Mouse (Mus musculus) midbrain, postnatal 0 days (tissue): Measurements from ENCODE around the gene Siah3. TPM values are rescaled to one million over a fixed set of nuclear protein-coding genes. Genes with fewer than 3 reads are reported as not detected.

Experiments
- ATAC-seq: fragments of 200-750 bp; cut with Nextera tagmentation; 2 replicates; pipeline ENCODE4 v1.8.0; 2017; ENCODE audit warnings: moderate number of reproducible peaks, mild to moderate bottlenecking, moderate TSS enrichment, moderate library complexity; ENCODE audit not compliant: low FRiP score
- DNase-seq: peaks from one replicate; pipeline ENCODE4 v3.0.0-alpha.2; 2015; ENCODE audit warnings: low spot score
- H3K27ac ChIP-seq: fragments of 300-500 bp; sonication (generic); 2 replicates; pipeline ENCODE4 v1.5.1; 2014; ENCODE audit warnings: low read depth, mild to moderate bottlenecking, low read length, mixed read lengths
- H3K27me3 ChIP-seq: fragments of 300-500 bp; sonication (generic); 2 replicates; pipeline ENCODE4 v1.6.1; 2014; ENCODE audit warnings: low read length, control low read depth, mixed read lengths; ENCODE audit not compliant: insufficient read depth
- H3K36me3 ChIP-seq: fragments of 300-500 bp; sonication (generic); 2 replicates; pipeline ENCODE4 v1.6.1; 2014; ENCODE audit warnings: low read length, control low read depth, mixed read lengths; ENCODE audit not compliant: insufficient read depth
- H3K4me1 ChIP-seq: fragments of 300-500 bp; sonication (generic); 2 replicates; pipeline ENCODE4 v1.6.1; 2014; ENCODE audit warnings: mild to moderate bottlenecking, control low read depth, antibody characterized with exemption, low read length, mixed read lengths; ENCODE audit not compliant: insufficient read depth
- H3K4me2 ChIP-seq: fragments of 300-500 bp; sonication (generic); 2 replicates; pipeline ENCODE4 v1.6.1; 2014; ENCODE audit warnings: low read depth, mild to moderate bottlenecking, low read length, mixed read lengths; ENCODE audit not compliant: poor library complexity, severe bottlenecking
- H3K4me3 ChIP-seq: fragments of 300-500 bp; sonication (generic); 2 replicates; pipeline ENCODE4 v1.5.1; 2014; ENCODE audit warnings: low read depth, mild to moderate bottlenecking, low read length, moderate library complexity
- H3K9ac ChIP-seq: fragments of 300-500 bp; sonication (generic); replicated peaks from 2 replicates; pipeline ENCODE4 v1.6.1; 2014; ENCODE audit warnings: mild to moderate bottlenecking, low read length, moderate library complexity, mixed read lengths; ENCODE audit not compliant: poor library complexity, severe bottlenecking
- H3K9me3 ChIP-seq: fragments of 300-500 bp; sonication (generic); 2 replicates; pipeline ENCODE4 v1.6.1; 2016; ENCODE audit warnings: low read length, control low read depth
- CTCF ChIP-seq: IDR thresholded peaks from 2 replicates; pipeline ENCODE4 v1.5.1; 2016; ENCODE audit warnings: antibody characterized with exemption, mild to moderate bottlenecking
- WGBS: fragments of 180-500 bp; shearing (Covaris S2); extraction: QIAGEN DNeasy Blood & Tissue Kit; methylation state at CpG from one replicate; pipeline ENCODE4 v1.1.7; 2014; 5-methylcytosine and 5-hydroxymethylcytosine counted together
- polyA plus RNA-seq: library from polyadenylated mRNA; unstranded; fragments of >200 nt; fragmentation: Nextera tagmentation; extraction: Ambion mirVana; gene quantifications from 2 replicates; pipeline ENCODE4 v1.2.1, GENCODE M21; 2015
- total RNA-seq: library from RNA; depleted of rRNA; stranded (reverse); fragments of >200 nt; gene quantifications from 2 replicates; pipeline ENCODE4 v1.2.3, GENCODE M21; 2014

Siah3 gene
- total and polyA plus RNA-seq, 2 experiments from 2014 or later: 2.5 to 9.2 TPM

GRCm38 (mm10) chr14:75475887-75476286 lies 20.1 kb downstream of the Siah3 start:
- no peak for ATAC-seq
- Histone ChIP-seq H3K4me1 (no peaks in the 10 kb centered on the region), H3K27me3 (no peaks in the 10 kb centered on the region), H3K4me3 (no peak overlapping the region), H3K4me2 (no peak overlapping the region), H3K36me3 (no peaks in the 10 kb centered on the region), H3K9me3 (no peaks in the 10 kb centered on the region), H3K9ac (no peak overlapping the region), H3K27ac (no peak overlapping the region)
- no peak for TF ChIP-seq CTCF
- no peak for DNase-seq
- 91% methylated on average over 2 of the region's 2 CpGs for WGBS

- Histone ChIP-seq H3K4me1 (no peaks in the 10 kb centered on the region), H3K4me2 (no peak overlapping the region), H3K27me3 (no peaks in the 10 kb centered on the region), H3K9ac (no peak overlapping the region), H3K4me3 (no peak overlapping the region), H3K36me3 (no peaks in the 10 kb centered on the region), H3K9me3 (no peaks in the 10 kb centered on the region), H3K27ac (no peak overlapping the region)
- DNase-seq (peak; percentile 53), ATAC-seq (peak; percentile 49; the same call in 1 of the 2 replicates)
- no peak for TF ChIP-seq CTCF
- WGBS: 72% methylated on average over 15 of the region's 15 CpGs
Measured at GRCm38 (mm10) chr14:75482231-75483175, 26.7 kb downstream of the Siah3 start.

DNA sequence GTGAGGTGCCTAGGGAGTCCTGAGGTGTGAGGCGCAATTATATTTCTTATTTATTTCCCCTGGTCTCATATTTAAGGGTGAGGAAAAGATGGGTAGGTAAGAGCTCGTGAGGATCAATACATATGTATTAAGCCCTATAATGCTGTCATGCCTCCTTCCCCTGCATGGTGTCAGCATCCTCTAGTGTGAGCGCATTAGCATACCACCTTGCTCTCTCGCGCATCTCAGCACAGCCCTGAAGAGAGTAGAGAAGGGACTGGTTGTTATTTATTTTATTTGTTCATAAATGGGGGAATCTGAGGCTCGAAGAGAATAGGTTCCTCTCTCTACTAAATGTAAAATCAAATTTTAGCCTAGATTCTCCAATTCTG lies 27.4 kb downstream of the Siah3 start:
- H3K9ac ChIP-seq: no peak overlapping the region
- no peak for DNase-seq
- H3K4me1 ChIP-seq: no peaks in the 10 kb centered on the region
- H3K36me3 ChIP-seq: no peaks in the 10 kb centered on the region
- no peak overlapping the region for H3K27ac ChIP-seq
- H3K9me3 ChIP-seq: no peaks in the 10 kb centered on the region
- 80% methylated on average over 6 of the region's 6 CpGs for WGBS
- no peak for ATAC-seq
- no peaks in the 10 kb centered on the region for H3K27me3 ChIP-seq
- TF ChIP-seq CTCF: no peak
- H3K4me3 ChIP-seq: no peak overlapping the region
- H3K4me2 ChIP-seq: no peak overlapping the region

DNA sequence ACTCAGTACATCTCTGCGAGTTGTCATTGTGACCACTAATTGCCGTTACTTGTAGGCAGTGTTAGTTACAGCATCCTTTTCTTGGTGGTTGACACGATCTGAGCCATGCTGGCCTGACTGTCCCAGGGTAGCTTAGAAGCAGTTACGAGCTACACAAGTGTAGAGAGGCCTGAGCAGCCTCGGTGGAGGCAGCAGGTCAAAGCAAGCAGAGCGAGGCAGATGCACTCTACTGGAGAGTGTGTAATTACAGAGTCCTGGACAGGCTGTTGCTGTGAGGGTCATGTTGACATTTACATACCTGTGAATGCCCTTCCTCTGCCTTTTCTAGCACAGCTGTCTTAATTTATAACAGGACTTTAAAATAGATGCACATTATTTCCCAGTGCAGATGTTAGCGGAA lies 32.1 kb downstream of the Siah3 start:
- 75% methylated on average over 7 of the region's 7 CpGs for WGBS
- H3K4me2 ChIP-seq: no peak overlapping the region
- H3K27me3 ChIP-seq: no peaks in the 10 kb centered on the region
- ATAC-seq (no peak), DNase-seq (no peak)
- no peak overlapping the region for H3K27ac ChIP-seq
- H3K9ac ChIP-seq: no peak overlapping the region
- H3K9me3 ChIP-seq: no peaks in the 10 kb centered on the region
- H3K4me3 ChIP-seq: no peak overlapping the region
- no peaks in the 10 kb centered on the region for H3K4me1 ChIP-seq
- H3K36me3 ChIP-seq: no peaks in the 10 kb centered on the region
- TF ChIP-seq CTCF: no peak

- TF ChIP-seq CTCF: no peak
- no peak for DNase-seq
- Histone ChIP-seq H3K27ac (no peak overlapping the region), H3K4me1 (no peaks in the 10 kb centered on the region), H3K27me3 (no peaks in the 10 kb centered on the region), H3K9ac (no peak overlapping the region), H3K36me3 (no peaks in the 10 kb centered on the region), H3K4me3 (no peak overlapping the region), H3K9me3 (no peaks in the 10 kb centered on the region), H3K4me2 (no peak overlapping the region)
- WGBS: 81% methylated on average over 14 of the region's 14 CpGs
- ATAC-seq: no peak
Measured at GRCm38 (mm10) chr14:75493555-75494194, 37.9 kb downstream of the Siah3 start.

- DNase-seq (no peak), ATAC-seq (no peak)
- Histone ChIP-seq H3K9ac (no peak overlapping the region), H3K4me3 (no peak overlapping the region), H3K4me2 (no peak overlapping the region), H3K36me3 (no peaks in the 10 kb centered on the region), H3K9me3 (no peaks in the 10 kb centered on the region), H3K4me1 (no peaks in the 10 kb centered on the region), H3K27me3 (no peaks in the 10 kb centered on the region), H3K27ac (no peak overlapping the region)
- 36% methylated on average over 6 of the region's 6 CpGs for WGBS
- no peak for TF ChIP-seq CTCF
Measured at GRCm38 (mm10) chr14:75494926-75495325, 39.1 kb downstream of the Siah3 start.
